Mouse (Mus musculus) hindbrain, embryonic 11.5 days (tissue): ENCODE measurements at regions not wholly inside any gene's neighbourhood (a gene's known extent, or its start where the extent isn't known, plus 50 kb on each side); places are given as distances from the start of the nearest gene placed in this dataset.

ENCODE experiments used
- ATAC-seq: fragments of 200-750 bp; cut with Nextera tagmentation; 2 replicates; pipeline ENCODE4 v1.8.0; 2017; ENCODE audit warnings: mild to moderate bottlenecking, moderate TSS enrichment, moderate library complexity; ENCODE audit not compliant: low FRiP score
- DNase-seq: peaks from one replicate; pipeline ENCODE4 v3.0.0-alpha.2; 2015; ENCODE audit warnings: low spot score
- H3K27ac ChIP-seq: fragments of 300-500 bp; sonication (generic); 2 replicates; pipeline ENCODE4 v1.5.1; 2014; ENCODE audit warnings: mild to moderate bottlenecking, low read depth, low read length
- H3K27me3 ChIP-seq: fragments of 300-500 bp; sonication (generic); 2 replicates; pipeline ENCODE4 v1.6.1; 2014; ENCODE audit warnings: mild to moderate bottlenecking, low read length, moderate library complexity, mixed read lengths; ENCODE audit not compliant: control insufficient read depth, insufficient read depth
- H3K36me3 ChIP-seq: fragments of 300-500 bp; sonication (generic); 2 replicates; pipeline ENCODE4 v1.6.1; 2014; ENCODE audit warnings: mild to moderate bottlenecking, low read length, moderate library complexity, mixed read lengths; ENCODE audit not compliant: control insufficient read depth, insufficient read depth
- H3K4me1 ChIP-seq: fragments of 300-500 bp; sonication (generic); replicated peaks from 2 replicates; pipeline ENCODE4 v1.6.1; 2014; ENCODE audit warnings: low read length, mixed read lengths; ENCODE audit not compliant: control insufficient read depth, insufficient read depth
- H3K4me2 ChIP-seq: fragments of 300-500 bp; sonication (generic); replicated peaks from 2 replicates; pipeline ENCODE4 v1.6.1; 2014; ENCODE audit warnings: mild to moderate bottlenecking, low read depth, low read length
- H3K4me3 ChIP-seq: fragments of 300-500 bp; sonication (generic); 2 replicates; pipeline ENCODE4 v1.5.1; 2014; ENCODE audit warnings: low read depth, low read length
- H3K9ac ChIP-seq: fragments of 300-500 bp; sonication (generic); 2 replicates; pipeline ENCODE4 v1.6.1; 2014; ENCODE audit warnings: low read depth, low read length
- H3K9me3 ChIP-seq: fragments of 300-500 bp; sonication (generic); 2 replicates; pipeline ENCODE4 v1.6.1; 2016; ENCODE audit warnings: low read length; ENCODE audit not compliant: control insufficient read depth
- WGBS: fragments of 180-500 bp; shearing (Covaris S2); extraction: QIAGEN DNeasy Blood & Tissue Kit; methylation state at CpG from one replicate; pipeline ENCODE4 v1.1.7; 2014; 5-methylcytosine and 5-hydroxymethylcytosine counted together

GRCm38 (mm10) chr17:94424811-94425210, 325.0 kb downstream of the Mettl4 start:
- ATAC-seq (no peak), DNase-seq (no peak)
- no peak overlapping the region for H3K4me2 ChIP-seq
- no peak overlapping the region for H3K4me3 ChIP-seq
- no peaks in the 10 kb centered on the region for H3K9me3 ChIP-seq
- no peaks in the 10 kb centered on the region for H3K4me1 ChIP-seq
- H3K27ac ChIP-seq = no peak overlapping the region
- 77% methylated on average over 2 of the region's 2 CpGs for WGBS
- H3K27me3 ChIP-seq = no peaks in the 10 kb centered on the region
- no peak overlapping the region for H3K9ac ChIP-seq
- no peaks in the 10 kb centered on the region for H3K36me3 ChIP-seq

GRCm38 (mm10) chr17:94382993-94383392, 366.8 kb downstream of the Mettl4 start:
- ATAC-seq = no peak
- Histone ChIP-seq H3K36me3 (no peaks in the 10 kb centered on the region), H3K9ac (no peak overlapping the region), H3K9me3 (no peaks in the 10 kb centered on the region), H3K27me3 (no peaks in the 10 kb centered on the region), H3K4me1 (no peaks in the 10 kb centered on the region), H3K4me3 (no peak overlapping the region), H3K27ac (no peak overlapping the region), H3K4me2 (no peak overlapping the region)
- no peak for DNase-seq
- WGBS = 89% methylated on average over 2 of the region's 2 CpGs

- H3K27me3 ChIP-seq = no peaks in the 10 kb centered on the region
- no peak overlapping the region for H3K9ac ChIP-seq
- no peaks in the 10 kb centered on the region for H3K4me1 ChIP-seq
- H3K36me3 ChIP-seq = no peaks in the 10 kb centered on the region
- DNase-seq (no peak), ATAC-seq (no peak)
- H3K9me3 ChIP-seq = no peaks in the 10 kb centered on the region
- no peak overlapping the region for H3K4me2 ChIP-seq
- H3K4me3 ChIP-seq = no peak overlapping the region
- H3K27ac ChIP-seq = no peak overlapping the region
- 74% methylated on average over 2 of the region's 2 CpGs for WGBS
Observed at GRCm38 (mm10) chr17:94335688-94336087, 414.1 kb downstream of the Mettl4 start.

DNA sequence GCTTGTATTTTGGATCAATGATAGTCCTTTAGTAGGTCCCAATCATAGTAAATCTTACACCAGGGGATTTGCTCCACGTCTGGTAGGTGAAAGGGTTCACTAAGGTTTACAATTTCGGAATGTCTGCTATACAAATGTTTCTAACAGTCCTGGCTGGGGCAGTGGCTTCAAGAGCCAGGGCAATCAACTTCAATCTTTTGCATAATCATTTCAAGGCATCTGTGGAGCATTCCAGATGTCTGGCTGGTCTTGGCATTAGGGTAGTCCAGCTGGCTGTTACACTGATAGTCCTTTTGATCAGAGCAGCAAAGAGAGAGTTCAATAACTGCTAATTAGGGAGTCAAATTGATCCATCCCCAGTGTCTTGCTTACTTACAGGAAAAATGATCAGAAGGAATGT, 423.6 kb downstream of the Mettl4 start:
- DNase-seq (no peak), ATAC-seq (no peak)
- no peaks in the 10 kb centered on the region for H3K9me3 ChIP-seq
- no peaks in the 10 kb centered on the region for H3K27me3 ChIP-seq
- no peaks in the 10 kb centered on the region for H3K4me1 ChIP-seq
- H3K27ac ChIP-seq = no peak overlapping the region
- no peak overlapping the region for H3K4me2 ChIP-seq
- 68% methylated on average over 2 of the region's 2 CpGs for WGBS
- no peak overlapping the region for H3K9ac ChIP-seq
- no peaks in the 10 kb centered on the region for H3K36me3 ChIP-seq
- no peak overlapping the region for H3K4me3 ChIP-seq

- no peaks in the 10 kb centered on the region for H3K9me3 ChIP-seq
- no peak overlapping the region for H3K27ac ChIP-seq
- H3K36me3 ChIP-seq = no peaks in the 10 kb centered on the region
- no peak overlapping the region for H3K4me3 ChIP-seq
- ATAC-seq = no peak
- WGBS = 90% methylated on average over 3 of the region's 3 CpGs
- H3K4me1 ChIP-seq = no peaks in the 10 kb centered on the region
- H3K4me2 ChIP-seq = no peak overlapping the region
- no peak for DNase-seq
- no peak overlapping the region for H3K9ac ChIP-seq
- no peaks in the 10 kb centered on the region for H3K27me3 ChIP-seq
Observed at GRCm38 (mm10) chr17:94291221-94291620, 458.6 kb downstream of the Mettl4 start.

DNA sequence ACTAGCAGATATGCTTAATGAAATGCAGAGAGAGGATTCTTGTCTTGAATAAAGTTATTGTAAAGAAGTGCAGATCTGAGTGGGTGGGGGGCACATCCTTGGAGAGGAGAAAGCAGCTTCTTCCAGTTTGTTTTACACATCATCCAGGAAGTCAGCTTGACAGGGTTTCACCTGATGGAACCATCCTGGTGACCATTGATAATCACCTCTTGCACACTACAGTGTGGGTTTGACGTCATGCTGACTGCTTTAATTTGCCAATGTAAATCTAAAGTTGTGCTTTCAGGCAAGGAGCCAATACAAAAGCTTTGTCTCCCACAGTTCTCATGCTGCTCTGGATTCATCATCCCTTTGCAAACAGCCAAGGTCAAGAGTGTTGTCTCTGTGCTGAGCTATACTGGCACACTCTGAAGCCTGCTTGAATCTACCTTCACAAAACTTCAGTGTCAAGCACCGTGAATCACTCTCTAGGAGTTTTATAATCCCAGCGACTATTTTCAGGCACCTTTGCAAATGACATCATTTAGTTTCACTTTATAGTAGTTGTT, 462.1 kb downstream of the Mettl4 start:
- Histone ChIP-seq H3K4me1 (no peaks in the 10 kb centered on the region), H3K36me3 (no peaks in the 10 kb centered on the region), H3K4me3 (no peak overlapping the region), H3K27ac (no peak overlapping the region), H3K27me3 (no peaks in the 10 kb centered on the region), H3K4me2 (no peak overlapping the region), H3K9me3 (no peaks in the 10 kb centered on the region), H3K9ac (no peak overlapping the region)
- 55% methylated on average over 3 of the region's 3 CpGs for WGBS
- no peak for ATAC-seq
- no peak for DNase-seq

DNA sequence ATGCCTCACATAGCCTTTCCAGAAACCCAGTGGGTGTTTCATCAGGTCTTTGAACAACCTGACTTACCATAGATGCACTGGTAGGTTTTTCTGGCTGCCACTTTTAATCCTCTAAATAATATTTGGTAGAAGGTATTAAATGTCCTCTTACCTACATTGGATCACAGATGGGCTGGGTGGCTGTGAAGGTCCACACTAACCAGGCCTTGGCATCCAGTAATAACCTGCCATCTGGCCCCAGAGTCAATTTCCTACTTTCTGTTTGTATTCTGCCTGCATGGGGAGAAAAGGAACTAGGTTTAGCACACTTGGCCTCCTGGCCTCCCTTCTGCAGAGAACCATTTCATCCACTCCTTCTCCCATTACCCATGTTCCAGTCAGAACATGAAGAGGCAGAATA, 473.0 kb downstream of the Mettl4 start:
- Histone ChIP-seq H3K9me3 (no peaks in the 10 kb centered on the region), H3K4me1 (no peaks in the 10 kb centered on the region), H3K27me3 (no peaks in the 10 kb centered on the region), H3K4me2 (no peak overlapping the region), H3K4me3 (no peak overlapping the region), H3K27ac (no peak overlapping the region), H3K9ac (no peak overlapping the region), H3K36me3 (no peaks in the 10 kb centered on the region)
- DNase-seq (no peak), ATAC-seq (no peak)

GRCm38 (mm10) chr17:94269756-94270155, 480.1 kb downstream of the Mettl4 start:
- Histone ChIP-seq H3K27ac (no peak overlapping the region), H3K4me3 (no peak overlapping the region), H3K9ac (no peak overlapping the region), H3K4me2 (no peak overlapping the region), H3K27me3 (no peaks in the 10 kb centered on the region), H3K36me3 (no peaks in the 10 kb centered on the region), H3K4me1 (no peaks in the 10 kb centered on the region), H3K9me3 (no peaks in the 10 kb centered on the region)
- DNase-seq (peak; percentile 8), ATAC-seq (no peak)

DNA sequence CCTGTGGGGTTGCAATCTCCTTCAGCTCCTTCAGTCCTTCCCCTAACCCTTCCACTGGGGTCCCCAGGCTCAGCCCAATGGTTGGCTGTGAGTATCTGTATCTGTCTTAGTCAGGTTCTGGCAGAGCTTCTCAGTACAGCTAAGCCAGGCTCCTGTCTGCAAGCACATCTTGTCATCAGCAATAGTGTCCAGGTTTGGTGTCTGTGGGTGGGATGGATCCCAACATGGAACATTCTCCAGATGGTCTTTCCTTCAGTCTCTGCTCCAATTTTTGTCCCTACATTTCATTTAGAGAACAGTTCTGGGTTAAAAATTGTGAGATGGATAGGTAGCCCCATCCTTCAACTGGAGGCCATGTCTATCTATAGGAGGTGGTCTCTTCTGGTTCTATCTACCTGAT, 494.2 kb downstream of the Mettl4 start:
- H3K27ac ChIP-seq = no peak overlapping the region
- H3K9ac ChIP-seq = no peak overlapping the region
- no peak overlapping the region for H3K4me3 ChIP-seq
- ATAC-seq = no peak
- DNase-seq = no peak
- no peaks in the 10 kb centered on the region for H3K4me1 ChIP-seq
- H3K4me2 ChIP-seq = no peak overlapping the region
- no peaks in the 10 kb centered on the region for H3K36me3 ChIP-seq
- no peaks in the 10 kb centered on the region for H3K9me3 ChIP-seq
- no peaks in the 10 kb centered on the region for H3K27me3 ChIP-seq
